Mouse (Mus musculus) effector memory CD4-positive, alpha-beta T cell, adult 7 months (primary cell): ENCODE results near the gene Mdh1b. TPM values are rescaled to one million over a fixed set of nuclear protein-coding genes. Genes with fewer than 3 reads are reported as not detected.

Experiments
- polyA plus RNA-seq: library from polyadenylated mRNA; unstranded; fragments of 100-300 nt; shearing (Covaris generic); gene quantifications from one replicate; pipeline ENCODE4 v1.2.1, GENCODE M21; 2017

The Mdh1b gene
- not detected for polyA plus RNA-seq

GRCm38 (mm10) chr1:63730240-63730771 lies at the start of gene Mdh1b, which contains the start of gene Fastkd2:
Gene Mdh1b, minus strand, starts transcription at chr1:63730318.
Gene Fastkd2, plus strand, starts transcription at chr1:63730614.

GRCm38 (mm10) chr1:63769167-63769566 lies 39.0 kb upstream of the Mdh1b start, which contains the start of gene 4933402D24Rik:
Gene 4933402D24Rik, minus strand, starts transcription at chr1:63769267.

GRCm38 (mm10) chr1:63686827-63687226 lies 43.3 kb downstream of the Mdh1b start, which contains the start of gene Dytn:
Gene Dytn, minus strand, starts transcription at chr1:63686927.

Other genes with a start within 250 kb of the Mdh1b start
- not detected for gene Gm39653, start 114.3 kb downstream of the Mdh1b start, polyA plus RNA-seq
- 0.30 TPM for gene Dytn, start 43.4 kb downstream of the Mdh1b start, polyA plus RNA-seq
- 38.2 TPM for gene Fastkd2, start 296 bp upstream of the Mdh1b start, polyA plus RNA-seq
- not detected for gene 4933402D24Rik, start 38.9 kb upstream of the Mdh1b start, polyA plus RNA-seq